Mouse (Mus musculus) forebrain, embryonic 11.5 days (tissue): ENCODE results near the gene Mepce. TPM values are rescaled to one million over a fixed set of nuclear protein-coding genes. Genes with fewer than 3 reads are reported as not detected.

Experiments
- ATAC-seq: fragments of 200-750 bp; cut with Nextera tagmentation; replicated peaks from 2 replicates; pipeline ENCODE4 v1.8.0; 2017; ENCODE audit warnings: moderate TSS enrichment; ENCODE audit not compliant: low FRiP score
- DNase-seq: peaks from one replicate; pipeline ENCODE4 v3.0.0-alpha.2; 2017; ENCODE audit warnings: low spot score
- H3K27ac ChIP-seq: fragments of 300-500 bp; sonication (generic); 2 replicates; pipeline ENCODE4 v1.5.1; 2014; ENCODE audit warnings: low read depth, low read length
- H3K27me3 ChIP-seq: fragments of 300-500 bp; sonication (generic); 2 replicates; pipeline ENCODE4 v1.6.1; 2014; ENCODE audit warnings: mild to moderate bottlenecking, low read length, mixed read lengths; ENCODE audit not compliant: control insufficient read depth, insufficient read depth
- H3K36me3 ChIP-seq: fragments of 300-500 bp; sonication (generic); 2 replicates; pipeline ENCODE4 v1.6.1; 2014; ENCODE audit warnings: mild to moderate bottlenecking, low read length, moderate library complexity, mixed read lengths; ENCODE audit not compliant: control insufficient read depth, insufficient read depth
- H3K4me1 ChIP-seq: fragments of 300-500 bp; sonication (generic); replicated peaks from 2 replicates; pipeline ENCODE4 v1.6.1; 2014; ENCODE audit warnings: low read length, mixed read lengths; ENCODE audit not compliant: control insufficient read depth, insufficient read depth
- H3K4me2 ChIP-seq: fragments of 300-500 bp; sonication (generic); 2 replicates; pipeline ENCODE4 v1.6.1; 2014; ENCODE audit warnings: low read depth, mild to moderate bottlenecking, low read length, moderate library complexity, mixed read lengths; ENCODE audit not compliant: severe bottlenecking
- H3K4me3 ChIP-seq: fragments of 300-500 bp; sonication (generic); 2 replicates; pipeline ENCODE4 v1.5.1; 2014; ENCODE audit warnings: low read depth, low read length
- H3K9ac ChIP-seq: fragments of 300-500 bp; sonication (generic); 2 replicates; pipeline ENCODE4 v1.6.1; 2014; ENCODE audit warnings: low read length
- H3K9me3 ChIP-seq: fragments of 300-500 bp; sonication (generic); 2 replicates; pipeline ENCODE4 v1.6.1; 2016; ENCODE audit warnings: low read length, mixed read lengths; ENCODE audit not compliant: control insufficient read depth
- WGBS: fragments of 180-500 bp; shearing (Covaris S2); extraction: QIAGEN DNeasy Blood & Tissue Kit; methylation state at CpG from one replicate; pipeline ENCODE4 v1.1.7; 2014; 5-methylcytosine and 5-hydroxymethylcytosine counted together
- polyA plus RNA-seq: library from polyadenylated mRNA; unstranded; fragments of >200 nt; fragmentation: Nextera tagmentation; extraction: Ambion mirVana; gene quantifications from 2 replicates; pipeline ENCODE4 v1.2.1, GENCODE M21; 2014

Mepce gene
- polyA plus RNA-seq, 1 experiment from 2014 or later: 12.4 TPM

GRCm38 (mm10) chr5:137758921-137759534 lies 28.4 kb downstream of the Mepce start:
- DNase-seq (no peak), ATAC-seq (no peak)
- Histone ChIP-seq H3K4me3 (no peak overlapping the region), H3K27ac (no peak overlapping the region), H3K36me3 (no peaks in the 10 kb centered on the region; the same call in 1 of the 2 replicates), H3K27me3 (no peaks in the 10 kb centered on the region), H3K4me2 (no peak overlapping the region), H3K9ac (no peak overlapping the region), H3K4me1 (no peaks in the 10 kb centered on the region), H3K9me3 (no peaks in the 10 kb centered on the region)
- 91% methylated on average over 19 of the region's 19 CpGs for WGBS

- H3K4me1 ChIP-seq: no peaks in the 10 kb centered on the region
- H3K4me2 ChIP-seq: no peak overlapping the region
- no peak overlapping the region for H3K27ac ChIP-seq
- 84% methylated on average over 6 of the region's 6 CpGs for WGBS
- DNase-seq: no peak
- no peak overlapping the region for H3K9ac ChIP-seq
- H3K36me3 ChIP-seq: no peaks in the 10 kb centered on the region; the same call in 1 of the 2 replicates
- 0 out of 2 replicates have a peak, but pooled peaks have one; percentile 32 for ATAC-seq
- H3K27me3 ChIP-seq: no peaks in the 10 kb centered on the region
- no peaks in the 10 kb centered on the region for H3K9me3 ChIP-seq
- H3K4me3 ChIP-seq: no peak overlapping the region
Observed at GRCm38 (mm10) chr5:137757887-137758286, 29.6 kb downstream of the Mepce start.

- Histone ChIP-seq H3K4me1 (no peaks in the 10 kb centered on the region), H3K27me3 (no peaks in the 10 kb centered on the region), H3K4me2 (no peak overlapping the region), H3K4me3 (no peak overlapping the region), H3K27ac (no peak overlapping the region), H3K9ac (no peak overlapping the region), H3K36me3 (no peaks in the 10 kb centered on the region; the same call in 1 of the 2 replicates), H3K9me3 (no peaks in the 10 kb centered on the region)
- 46% methylated on average over 10 of the region's 10 CpGs for WGBS
- peak; percentile 54; the same call in 1 of the 2 replicates for ATAC-seq
- DNase-seq: peak; percentile 92
Observed at GRCm38 (mm10) chr5:137756882-137757661, 30.4 kb downstream of the Mepce start.

- H3K27me3 ChIP-seq: no peaks in the 10 kb centered on the region
- no peak overlapping the region for H3K4me3 ChIP-seq
- H3K36me3 ChIP-seq: no peaks in the 10 kb centered on the region; the same call in 1 of the 2 replicates
- no peaks in the 10 kb centered on the region for H3K9me3 ChIP-seq
- DNase-seq: no peak
- H3K27ac ChIP-seq: no peak overlapping the region
- 77% methylated on average over 3 of the region's 3 CpGs for WGBS
- no peak overlapping the region for H3K9ac ChIP-seq
- no peak for ATAC-seq
- no peaks in the 10 kb centered on the region for H3K4me1 ChIP-seq
- no peak overlapping the region for H3K4me2 ChIP-seq
Observed at GRCm38 (mm10) chr5:137756106-137756505, 31.3 kb downstream of the Mepce start.

- H3K4me1 ChIP-seq: no peaks in the 10 kb centered on the region
- H3K4me2 ChIP-seq: no peak overlapping the region
- no peak for ATAC-seq
- no peaks in the 10 kb centered on the region; the same call in 1 of the 2 replicates for H3K36me3 ChIP-seq
- no peak for DNase-seq
- no peaks in the 10 kb centered on the region for H3K9me3 ChIP-seq
- H3K27me3 ChIP-seq: no peaks in the 10 kb centered on the region
- no peak overlapping the region for H3K4me3 ChIP-seq
- H3K9ac ChIP-seq: no peak overlapping the region
- WGBS: 86% methylated on average over 5 of the region's 5 CpGs
- H3K27ac ChIP-seq: no peak overlapping the region
Observed at GRCm38 (mm10) chr5:137755425-137755824, 32.0 kb downstream of the Mepce start.

- H3K9me3 ChIP-seq: no peaks in the 10 kb centered on the region
- H3K9ac ChIP-seq: no peak overlapping the region
- H3K27ac ChIP-seq: no peak overlapping the region
- DNase-seq (no peak), ATAC-seq (no peak)
- H3K4me2 ChIP-seq: no peak overlapping the region
- no peaks in the 10 kb centered on the region for H3K36me3 ChIP-seq
- H3K4me3 ChIP-seq: no peak overlapping the region
- WGBS: 84% methylated on average over 13 of the region's 13 CpGs
- H3K27me3 ChIP-seq: no peaks in the 10 kb centered on the region
- H3K4me1 ChIP-seq: peaks cover 2% of the 10 kb centered on the region; the same call in 1 of the 2 replicates
Observed at GRCm38 (mm10) chr5:137753111-137753832, 34.2 kb downstream of the Mepce start.

DNA sequence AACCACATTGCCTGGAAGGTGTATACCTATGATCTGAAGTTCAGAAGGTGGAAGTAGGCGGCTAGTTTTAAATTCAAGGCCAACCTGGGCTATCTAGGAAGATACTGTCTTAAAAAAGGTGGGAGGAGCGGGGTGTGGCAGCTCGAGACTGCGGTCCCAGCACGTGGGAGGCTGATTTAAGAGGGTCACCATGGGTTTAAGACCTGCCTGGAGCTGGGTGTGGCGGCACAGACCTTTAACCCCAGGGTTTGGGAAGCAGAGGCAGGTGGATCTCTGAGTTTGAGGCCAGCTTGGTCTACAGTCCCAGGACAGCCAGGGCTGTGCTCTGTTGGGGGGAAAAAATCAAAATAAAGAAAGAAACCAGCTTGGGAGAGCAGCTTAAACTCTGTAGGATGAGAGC lies 35.5 kb downstream of the Mepce start:
- no peaks in the 10 kb centered on the region for H3K36me3 ChIP-seq
- WGBS: 94% methylated on average over 6 of the region's 6 CpGs
- H3K9me3 ChIP-seq: no peaks in the 10 kb centered on the region
- no peak overlapping the region for H3K4me2 ChIP-seq
- H3K4me3 ChIP-seq: no peak overlapping the region
- H3K27me3 ChIP-seq: no peaks in the 10 kb centered on the region
- ATAC-seq (no peak), DNase-seq (no peak)
- peaks cover 9% of the 10 kb centered on the region for H3K4me1 ChIP-seq
- H3K9ac ChIP-seq: no peak overlapping the region
- no peak overlapping the region for H3K27ac ChIP-seq

DNA sequence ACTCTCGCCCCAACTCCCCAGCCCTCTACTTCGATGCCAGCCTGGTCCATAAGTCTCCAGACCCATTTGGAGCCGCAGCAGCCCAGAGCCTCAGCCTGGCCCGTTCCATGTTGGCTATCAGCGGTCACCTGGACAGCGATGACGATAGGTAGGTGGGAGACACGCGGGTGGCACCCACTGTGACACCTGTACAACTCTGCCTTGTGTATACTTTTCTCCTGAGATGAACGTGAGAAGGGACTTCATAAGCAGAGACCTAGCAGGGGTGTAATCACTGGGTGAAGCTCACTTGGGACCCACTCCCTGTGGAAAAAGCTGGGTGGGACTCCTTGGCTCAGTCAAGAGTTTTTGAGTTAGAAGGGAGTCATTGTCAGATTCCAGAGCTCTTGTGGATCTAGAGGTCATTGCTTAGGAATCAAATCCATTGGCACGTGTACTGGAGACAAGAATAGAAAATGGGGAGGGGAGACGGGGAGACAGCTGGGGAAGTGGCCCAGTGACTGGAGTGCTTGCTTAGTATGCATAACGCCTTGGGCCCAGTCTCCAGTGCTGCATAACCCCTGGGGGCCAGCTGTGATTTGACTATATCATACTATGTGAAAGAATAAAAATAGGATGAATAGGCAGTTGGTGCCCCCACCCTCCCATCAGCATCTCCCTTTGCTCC lies 36.1 kb downstream of the Mepce start:
- no peaks in the 10 kb centered on the region for H3K9me3 ChIP-seq
- H3K36me3 ChIP-seq: no peaks in the 10 kb centered on the region
- H3K9ac ChIP-seq: no peak overlapping the region
- ATAC-seq (no peak), DNase-seq (no peak)
- WGBS: 91% methylated on average over 13 of the region's 13 CpGs
- no peaks in the 10 kb centered on the region for H3K27me3 ChIP-seq
- no peak overlapping the region for H3K27ac ChIP-seq
- peaks cover 9% of the 10 kb centered on the region for H3K4me1 ChIP-seq
- H3K4me2 ChIP-seq: no peak overlapping the region
- no peak overlapping the region for H3K4me3 ChIP-seq
